Mouse (Mus musculus): ENCODE measurements at regions not wholly inside any gene's neighbourhood (a gene's known extent, or its start where the extent isn't known, plus 50 kb on each side); places are given as distances from the start of the nearest gene placed in this dataset.

DNA sequence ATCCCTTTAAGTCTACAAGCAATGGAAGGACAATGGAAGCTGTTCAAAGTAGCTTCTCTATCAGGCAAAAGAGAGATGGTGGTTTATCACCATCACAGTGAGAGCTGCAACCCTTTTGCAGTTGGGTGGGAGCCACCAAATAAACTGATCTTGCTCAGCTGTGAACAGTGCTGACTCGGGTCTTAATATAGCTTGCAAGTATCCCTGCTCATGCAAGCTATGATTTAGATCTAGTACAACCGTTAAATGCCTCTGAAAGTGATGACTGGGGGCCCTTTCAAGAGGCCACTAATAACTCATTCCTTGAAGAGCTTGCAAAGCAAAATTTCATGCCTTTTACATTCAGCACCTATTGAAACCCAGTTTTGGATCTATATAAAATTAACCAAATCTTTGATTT is 1154.5 kb upstream of the Lrrtm3 start:
- no peak for DNase-seq

DNA sequence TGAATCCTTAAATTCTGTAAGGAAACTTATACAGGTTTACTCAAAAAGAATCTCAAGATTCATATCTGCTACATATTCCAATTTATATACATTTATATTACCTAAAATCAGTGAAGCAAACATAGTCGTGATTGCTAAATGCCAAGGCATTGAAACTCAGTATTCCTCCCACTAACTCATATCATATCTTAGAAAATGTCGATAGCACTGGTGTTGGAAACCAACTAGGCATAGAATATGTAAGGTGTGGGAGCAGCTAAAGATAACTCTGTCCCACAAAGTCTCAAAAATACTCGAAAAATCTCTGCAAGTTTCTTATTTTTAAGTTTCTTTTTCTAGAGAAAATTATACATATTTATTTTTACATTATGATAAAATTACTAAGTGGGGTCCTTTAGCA is 1134.1 kb upstream of the Lrrtm3 start:
- no peak for DNase-seq

DNA sequence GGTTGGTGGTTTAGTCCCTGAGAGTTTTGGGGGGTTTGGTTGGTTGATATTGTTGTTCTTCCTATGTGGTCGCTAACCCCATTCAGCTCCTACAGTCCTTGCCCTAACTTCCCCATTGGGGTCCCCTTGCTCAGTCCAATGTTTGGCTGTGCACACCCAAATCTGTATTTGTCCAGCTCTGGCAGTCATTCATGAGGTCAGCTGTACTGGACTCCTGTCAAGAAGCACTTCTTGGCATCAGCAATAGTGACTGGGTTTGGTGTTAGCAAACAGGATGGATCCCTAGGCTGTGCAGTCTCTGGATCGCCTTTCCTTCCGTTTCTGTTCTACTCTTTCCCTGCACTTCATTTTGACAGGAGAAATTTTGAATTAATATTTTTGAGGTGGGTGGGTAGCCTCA is 1131.1 kb upstream of the Lrrtm3 start:
- peak; percentile 2 to 9 for DNase-seq

DNA sequence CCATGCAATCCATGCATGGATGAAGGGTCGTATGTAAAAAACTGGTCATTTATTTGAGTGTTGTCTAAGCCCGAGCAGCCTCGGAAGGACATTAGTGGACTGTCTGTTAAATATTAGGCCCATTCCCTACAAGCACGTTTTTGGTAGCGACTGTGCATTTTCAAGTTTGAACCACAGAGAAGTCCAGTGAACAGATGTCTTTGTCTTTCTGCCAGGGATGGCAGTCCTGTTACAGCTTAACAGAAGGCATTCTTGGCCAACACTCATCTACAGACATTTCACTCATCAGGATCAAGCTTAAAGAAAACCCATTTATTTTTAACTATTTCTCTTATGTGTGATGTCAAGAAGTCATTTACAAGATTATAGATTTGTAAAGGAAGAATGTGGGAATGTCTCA is 1129.2 kb upstream of the Lrrtm3 start:
- DNase-seq = peak; percentile 16 to 26

DNA sequence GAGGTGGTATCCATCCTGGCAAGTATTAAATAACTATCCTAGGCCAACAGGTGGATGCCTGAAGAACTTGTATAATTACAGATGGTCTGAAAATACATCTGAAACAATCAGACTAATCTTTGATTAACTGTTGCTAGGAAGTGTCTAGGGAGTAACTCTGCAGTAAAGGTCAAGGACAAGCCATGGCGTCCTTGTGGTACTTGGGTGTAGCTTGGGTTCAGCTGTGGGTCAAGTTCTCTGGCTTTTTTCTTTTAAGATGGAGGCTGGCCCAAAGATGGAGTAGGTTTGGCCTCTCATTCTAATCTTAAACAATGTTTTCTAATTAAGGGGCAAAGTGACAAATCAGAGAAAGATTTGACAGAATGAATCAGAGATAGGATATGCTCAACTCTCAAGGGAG is 1126.1 kb upstream of the Lrrtm3 start:
- DNase-seq = no peak

DNA sequence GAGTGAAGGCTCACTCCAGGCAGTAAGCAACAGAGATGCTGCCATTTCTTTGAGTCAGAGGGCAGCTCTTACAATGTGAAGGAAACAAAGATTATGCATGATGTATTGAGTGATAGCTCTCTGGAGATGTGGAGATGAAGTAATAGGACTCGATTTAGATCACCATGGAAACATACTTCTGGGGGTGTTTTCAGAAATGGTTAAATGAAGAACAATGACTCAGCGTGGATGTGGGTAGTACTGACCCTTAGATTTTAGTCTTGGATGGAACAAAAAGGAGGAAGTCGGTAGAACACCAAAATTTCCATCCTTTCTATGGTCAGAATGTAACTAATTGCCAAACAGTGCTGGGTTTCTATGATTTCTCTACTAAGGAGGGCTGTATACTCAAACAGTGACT is 1125.1 kb upstream of the Lrrtm3 start:
- DNase-seq = no peak

DNA sequence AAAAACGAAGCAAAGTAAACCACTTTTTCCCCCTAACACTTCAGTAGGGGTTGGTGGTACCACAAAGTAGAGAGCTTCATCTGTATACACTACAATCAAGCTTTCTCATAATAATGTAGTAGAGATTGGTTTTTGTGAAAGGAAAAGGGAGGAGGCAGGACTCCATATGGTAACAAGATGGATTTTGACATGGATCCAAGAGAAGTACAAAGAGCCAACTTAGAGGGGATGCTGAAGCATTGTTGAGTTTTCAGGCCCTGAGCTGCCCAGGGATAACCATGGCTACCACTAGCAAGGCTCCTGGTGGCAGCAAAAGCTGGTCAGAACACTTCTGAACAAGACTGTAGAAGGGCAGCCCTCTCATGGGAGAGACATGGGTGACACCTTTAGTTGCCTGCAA is 1093.6 kb upstream of the Lrrtm3 start:
- DNase-seq = no peak

DNA sequence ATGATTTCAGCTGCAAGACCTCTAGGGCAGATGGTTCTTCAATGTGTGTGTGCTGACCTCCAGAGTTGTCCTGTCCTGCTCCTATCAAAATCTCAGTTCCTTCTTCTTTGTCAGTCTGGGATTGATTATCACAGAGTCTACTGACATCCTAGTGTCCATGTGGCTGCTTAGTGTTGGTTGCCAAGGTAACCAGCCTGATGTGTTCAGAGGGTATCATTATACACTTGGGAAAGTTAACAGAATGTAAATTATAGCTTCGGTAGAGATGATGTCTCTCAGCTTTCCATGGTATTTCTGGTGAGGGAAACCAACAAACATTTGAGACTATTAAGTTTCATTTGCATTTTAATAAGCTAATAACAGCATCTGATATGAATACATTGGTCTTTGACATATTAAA is 1092.5 kb upstream of the Lrrtm3 start:
- no peak for DNase-seq

DNA sequence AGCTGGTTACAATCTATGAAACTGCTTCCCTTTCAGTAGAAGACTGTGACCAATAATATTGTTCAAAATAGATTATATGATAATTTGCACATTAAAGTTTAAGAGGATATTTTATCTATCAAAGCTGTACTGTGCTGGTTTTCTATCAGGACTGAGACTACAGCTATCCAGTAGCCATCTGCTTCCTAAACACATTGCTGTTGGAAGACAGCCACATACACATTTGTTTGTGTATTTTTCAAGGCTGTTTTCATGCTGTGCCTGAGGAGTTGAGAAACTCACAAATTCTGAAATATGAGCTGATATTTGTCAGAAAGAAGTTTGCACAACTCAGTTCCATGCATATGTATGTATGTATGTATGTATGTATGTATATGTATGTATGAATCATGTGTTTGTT is 1089.0 kb upstream of the Lrrtm3 start:
- peak; percentile 28 to 30 for DNase-seq

DNA sequence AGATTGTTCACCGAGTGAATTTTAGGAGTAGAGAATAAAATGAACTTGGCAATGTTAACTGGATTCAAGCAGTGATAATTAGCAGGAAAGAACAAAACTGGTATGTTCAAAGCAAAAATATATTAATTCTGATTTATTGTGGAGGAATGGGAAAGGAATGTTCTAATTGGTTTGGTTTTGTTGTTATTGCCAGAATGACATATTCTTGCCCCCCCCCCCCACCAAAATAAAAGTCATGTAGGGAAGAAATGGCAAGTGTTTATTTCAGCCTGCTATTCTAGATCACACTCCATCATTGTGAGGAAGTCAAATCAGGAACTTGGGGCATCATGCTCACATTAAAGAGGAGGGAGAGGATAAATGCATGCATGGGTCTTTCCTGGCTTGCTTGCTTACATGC is 1064.1 kb upstream of the Lrrtm3 start:
- no peak for DNase-seq

DNA sequence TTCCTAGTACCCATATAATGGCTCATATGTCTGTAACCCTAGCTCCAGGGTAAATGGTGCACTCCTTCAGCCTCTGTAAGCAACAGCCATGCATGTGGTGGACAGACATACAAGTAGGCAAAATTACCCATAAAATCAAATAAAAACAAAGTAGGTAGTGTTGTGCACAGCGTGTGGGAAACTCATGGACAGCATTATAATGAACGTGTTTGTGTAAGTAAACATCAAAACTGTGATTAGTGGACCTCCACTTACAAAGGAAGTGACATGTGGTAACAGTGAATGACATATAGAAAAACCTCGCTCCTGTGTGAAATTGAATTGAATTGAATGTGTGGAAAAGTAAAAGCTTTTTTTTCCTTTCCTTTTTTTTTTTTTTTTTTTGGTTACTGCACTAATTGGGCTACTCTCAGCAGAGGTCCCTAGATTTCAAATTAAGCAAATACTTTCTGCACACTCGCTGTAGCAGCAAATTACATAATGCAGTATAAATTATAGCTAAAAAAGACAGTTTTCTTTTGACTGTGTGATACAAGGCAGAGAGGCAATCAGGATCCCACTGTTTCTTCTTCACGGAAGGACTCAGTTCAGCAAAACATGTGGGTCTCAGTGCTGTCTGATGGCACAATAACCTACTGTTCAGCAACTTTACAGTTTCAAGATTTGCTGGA is 1035.0 kb upstream of the Lrrtm3 start:
- no peak for DNase-seq

DNA sequence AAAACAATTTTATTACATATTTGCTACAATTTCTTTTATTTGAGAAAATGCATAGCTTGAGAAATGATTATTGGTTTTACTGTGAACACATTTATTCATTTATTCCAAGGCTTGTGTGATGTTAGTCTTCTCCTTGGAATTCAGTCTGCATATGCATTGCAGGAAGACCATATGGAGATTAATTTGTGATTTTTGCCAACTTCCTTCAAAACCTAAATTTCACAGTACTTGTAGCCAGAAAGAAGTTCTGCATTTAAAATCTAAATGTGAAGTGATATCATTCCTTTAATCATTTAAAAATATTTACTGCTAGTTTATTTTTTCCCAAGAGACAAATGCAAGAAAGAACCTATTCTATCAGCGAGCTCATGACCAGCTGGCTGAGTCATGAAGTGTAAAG is 1028.1 kb upstream of the Lrrtm3 start:
- no peak for DNase-seq

DNA sequence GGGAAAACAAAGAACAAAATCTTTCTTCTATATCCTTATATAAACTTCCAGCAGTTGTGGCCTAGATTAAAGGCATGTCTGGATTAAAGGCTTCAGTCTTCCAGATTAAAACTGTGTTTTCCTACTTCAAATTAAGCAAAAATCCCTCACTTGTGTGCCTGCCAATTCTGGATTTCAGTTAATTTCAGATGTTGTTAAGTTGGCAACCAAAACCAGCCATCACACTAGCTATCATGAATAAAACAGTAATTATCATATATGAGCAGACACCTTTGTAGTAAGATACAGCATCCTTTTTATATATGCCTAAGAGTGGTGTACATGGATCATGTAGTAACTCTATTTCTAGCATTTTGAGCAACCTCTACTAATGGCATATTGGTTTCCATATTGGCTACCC is 1024.5 kb upstream of the Lrrtm3 start:
- no peak for DNase-seq

DNA sequence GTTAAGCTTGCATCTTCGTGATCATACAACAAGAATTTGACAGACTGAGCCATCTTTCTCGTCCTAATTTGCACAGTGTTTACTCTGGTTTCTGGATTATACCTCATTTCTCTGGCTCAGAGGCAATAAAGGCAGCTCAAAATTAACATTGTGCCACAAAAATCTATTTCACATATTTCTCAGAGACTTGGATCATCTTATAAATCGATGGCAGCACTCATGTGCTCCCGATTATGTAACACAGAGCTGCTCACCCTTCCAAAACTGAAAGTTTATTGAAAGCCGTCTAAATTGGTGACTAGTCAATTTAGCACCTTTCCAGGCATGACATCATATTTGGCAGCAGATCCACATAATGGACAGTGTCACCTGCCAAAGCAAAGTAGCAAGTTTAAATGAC is 1020.7 kb upstream of the Lrrtm3 start:
- peak; percentile 13 to 30 for DNase-seq

DNA sequence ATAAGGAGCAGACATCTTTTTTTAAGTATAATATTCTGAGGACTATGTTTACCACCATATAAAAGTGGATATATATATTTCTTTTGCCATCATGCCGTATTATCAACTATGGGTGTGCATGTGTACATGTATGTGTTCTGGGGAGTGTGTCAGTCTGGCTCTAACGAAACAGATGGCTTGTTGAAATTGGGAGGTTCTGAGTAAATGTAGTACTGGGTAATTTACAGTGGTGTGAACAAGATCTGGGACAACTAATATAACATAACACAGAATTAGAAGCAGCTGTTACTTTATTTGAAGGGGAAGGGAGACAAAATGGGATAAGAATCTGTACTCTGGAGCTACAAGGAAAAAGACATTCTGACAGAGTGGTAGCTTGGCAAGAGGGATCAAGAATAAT is 1017.3 kb upstream of the Lrrtm3 start:
- DNase-seq = no peak

DNA sequence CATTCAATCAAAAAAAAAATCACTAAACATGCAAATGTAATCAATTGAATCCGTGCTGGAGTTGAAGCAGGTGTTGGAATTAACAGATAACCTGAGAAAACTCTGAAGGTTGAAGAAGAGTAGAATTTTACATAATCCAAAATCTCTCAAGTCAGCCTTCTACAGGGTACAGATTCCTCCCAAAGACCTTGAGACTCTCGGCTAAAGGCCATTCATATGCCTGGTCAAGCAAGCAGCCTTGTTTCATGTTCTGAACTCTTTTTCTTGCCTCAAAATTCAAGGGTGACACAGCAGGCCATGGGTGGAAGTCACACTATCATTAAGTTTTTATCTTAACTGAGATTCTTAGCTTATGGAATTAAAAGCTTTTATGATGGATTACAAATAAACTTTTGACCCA is 994.4 kb upstream of the Lrrtm3 start:
- no peak for DNase-seq

DNA sequence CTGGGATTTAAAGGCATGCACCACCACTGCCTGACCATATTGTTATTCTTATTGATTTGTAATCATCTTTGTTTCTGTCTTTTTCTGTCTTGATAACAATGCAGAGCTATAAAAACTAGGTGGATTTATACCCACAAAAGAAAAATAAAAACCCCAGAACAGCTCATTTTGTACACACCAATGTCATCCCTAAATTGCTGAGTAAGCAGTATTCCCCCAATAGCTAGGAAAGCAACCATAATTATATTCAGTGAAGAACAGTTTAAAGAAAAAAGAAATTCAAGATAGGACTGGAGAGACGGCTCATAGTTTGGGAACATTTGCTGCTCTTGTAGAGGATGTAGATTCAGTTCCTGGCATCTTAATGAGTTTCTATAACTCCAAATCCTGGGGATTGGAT is 991.6 kb upstream of the Lrrtm3 start:
- DNase-seq = no peak

DNA sequence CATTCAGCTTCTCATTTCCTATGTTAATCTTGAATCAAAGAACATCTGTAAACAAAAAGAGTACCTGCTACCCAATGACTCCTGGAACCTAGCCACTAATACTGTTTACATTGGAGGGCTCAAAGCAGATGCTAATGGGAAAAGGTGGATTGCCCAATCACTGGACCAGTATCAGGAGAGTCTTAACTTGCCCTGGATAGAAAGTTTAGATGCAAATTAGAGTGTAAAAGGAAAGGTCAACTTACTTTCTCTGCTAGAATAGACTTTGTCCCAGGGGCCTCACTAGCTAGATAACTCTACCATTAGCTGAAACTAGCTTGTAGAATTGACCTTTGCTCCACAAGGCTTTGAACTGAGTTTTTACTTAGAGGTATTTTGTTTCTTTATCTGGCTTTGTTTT is 968.0 kb upstream of the Lrrtm3 start:
- no peak for DNase-seq
